Mouse (Mus musculus): ENCODE results near the gene Pfn2.
A peak's percentile ranks its signal among the peaks of the same experiment; 100 is the strongest.
"Not testable (repeated sequence)": the region's sequence is repeated elsewhere in the genome, so short reads cannot be mapped to it uniquely, and the experiment has no call there.

Gene Pfn2

GRCm38 (mm10) chr3:57847760-57848185 lies at the start of gene Pfn2:
Gene Pfn2, minus strand, starts transcription at chr3:57848079.
- DNase-seq (ENCODE audit: low spot score), result peak; percentile 86

- no peak for DNase-seq (ENCODE audit: low spot score)
Measured at GRCm38 (mm10) chr3:57882945-57883344, 35.1 kb upstream of the Pfn2 start.

- no peak for DNase-seq (ENCODE audit: low spot score)
Measured at GRCm38 (mm10) chr3:57846912-57847759, 743 bp downstream of the Pfn2 start.

GRCm38 (mm10) chr3:57846662-57846911 lies 1.3 kb downstream of the Pfn2 start:
- DNase-seq (ENCODE audit: low spot score), result peak; percentile 72

- DNase-seq (ENCODE audit: low spot score), result peak; percentile 65
Measured at GRCm38 (mm10) chr3:57845786-57846661, 1.9 kb downstream of the Pfn2 start.

- DNase-seq (ENCODE audit: low spot score), result peak; percentile 57
Measured at GRCm38 (mm10) chr3:57843775-57844174, 4.1 kb downstream of the Pfn2 start.

- no peak for DNase-seq (ENCODE audit: low spot score)
Measured at GRCm38 (mm10) chr3:57836911-57837310, 11.0 kb downstream of the Pfn2 start.

- DNase-seq (ENCODE audit: low spot score), result no peak
Measured at GRCm38 (mm10) chr3:57833585-57833984, 14.3 kb downstream of the Pfn2 start.

GRCm38 (mm10) chr3:57825866-57826265 lies 22.0 kb downstream of the Pfn2 start:
- DNase-seq (ENCODE audit: low spot score), result no peak

- peak; percentile 45 for DNase-seq (ENCODE audit: low spot score)
Measured at GRCm38 (mm10) chr3:57815447-57815846, 32.4 kb downstream of the Pfn2 start.

- not testable (repeated sequence) for DNase-seq (ENCODE audit: low spot score)
Measured at GRCm38 (mm10) chr3:57795071-57795470, 52.8 kb downstream of the Pfn2 start.

All from embryo, embryonic 10.5 days (tissue).